Comparison of ENCODE assay signal across 13 mouse cellular contexts in the genomic region with DNA sequence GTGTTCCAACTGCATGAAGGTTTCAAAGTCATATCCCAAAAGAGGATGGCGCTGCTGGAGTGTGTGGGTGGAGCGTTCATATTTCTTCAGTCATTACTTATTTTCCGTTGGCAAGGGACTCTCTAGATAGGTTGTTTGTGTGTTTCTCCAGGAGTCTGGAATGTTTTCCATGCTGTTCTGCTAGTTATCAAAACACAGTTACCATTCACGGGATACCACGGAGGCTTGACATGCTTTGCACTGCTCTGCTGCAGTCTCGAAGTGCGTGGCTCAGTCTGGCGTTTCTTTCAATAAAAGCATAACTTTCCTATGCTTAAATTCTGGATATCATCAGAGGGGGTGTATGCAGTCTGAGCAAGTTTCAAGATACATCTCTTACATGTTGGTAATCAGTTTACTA.
"Had no signal": no experiment of that assay in that cellular context is flagged by ENCODE, and none has a peak within 500 bp of the region (broad histone marks: within the 10 kb centered on the region; RNA-seq: fewer than 3 reads in every experiment).

No protein-coding gene starts in this region.

- H3K4me3 ChIP-seq: limb, embryonic 13.5 days; liver, embryonic 12.5 days; midbrain, embryonic 12.5 days; neural tube, embryonic 13.5 days; stomach, embryonic 15.5 days had no signal

- ATAC-seq: liver, embryonic 12.5 days; midbrain, embryonic 16.5 days had no signal

- H3K36me3 ChIP-seq: liver, embryonic 12.5 days; midbrain, embryonic 12.5 days; neural tube, embryonic 13.5 days; stomach, embryonic 15.5 days had no signal

- H3K27me3 ChIP-seq: limb, embryonic 13.5 days; liver, embryonic 12.5 days; midbrain, embryonic 12.5 days; neural tube, embryonic 13.5 days; stomach, embryonic 15.5 days had no signal

- H3K4me1 ChIP-seq: liver, embryonic 12.5 days had no signal

- DNase-seq: kidney, adult 9 months; kidney, postnatal 36 days; retina, postnatal 1 day; right cerebral cortex, postnatal 14 days; thymus, adult 2 months; thymus, postnatal 25 days had no signal

- H3K27ac ChIP-seq: kidney, postnatal 0 days; limb, embryonic 13.5 days; liver, embryonic 12.5 days; midbrain, embryonic 12.5 days; neural tube, embryonic 13.5 days; stomach, embryonic 15.5 days had no signal

- H3K9ac ChIP-seq: limb, embryonic 13.5 days; liver, embryonic 12.5 days; midbrain, embryonic 12.5 days; neural tube, embryonic 13.5 days; stomach, embryonic 15.5 days had no signal

- H3K4me2 ChIP-seq: limb, embryonic 13.5 days; liver, embryonic 12.5 days; midbrain, embryonic 12.5 days; neural tube, embryonic 13.5 days; stomach, embryonic 15.5 days had no signal

- H3K9me3 ChIP-seq: liver, embryonic 12.5 days; stomach, embryonic 15.5 days had no signal
